Mouse (Mus musculus): ENCODE measurements around the gene Slc6a3.

Slc6a3 gene

DNA sequence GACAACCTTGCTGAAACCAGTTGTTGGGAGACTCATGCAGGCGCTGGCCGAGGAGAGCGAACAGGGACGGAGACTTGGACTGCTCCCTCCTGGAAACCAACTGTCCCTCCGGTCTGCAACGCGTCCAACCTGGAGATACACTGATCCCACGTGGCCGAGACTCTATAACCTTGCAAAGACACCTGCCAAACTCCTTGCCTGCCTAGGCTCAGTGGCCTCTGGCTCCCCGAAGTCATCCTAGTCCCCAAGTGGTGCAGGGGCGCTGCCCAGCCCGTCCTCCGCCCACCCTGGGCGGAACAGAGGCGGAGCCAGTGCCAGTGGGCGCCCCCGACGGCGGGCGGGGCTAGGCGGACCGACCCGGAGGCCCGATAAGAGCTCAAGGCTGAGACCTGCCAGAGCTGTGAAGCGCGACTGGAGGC is at the start of gene Slc6a3:
Slc6a3 (plus strand) TSS at position 345 of the 419 bp plus-strand sequence.
- in situ Hi-C loops (cut with MboI, MseI) = loop anchor here in 1 of 2 experiments (10.0 kb wide), 1 partner anchor 1572 kb away; the partner anchor contains the start of gene Irx1

GRCm38 (mm10) chr13:73488105-73488504 is 48.4 kb upstream of the Slc6a3 start:
- in situ Hi-C loops (cut with MboI, MseI) = no loop called here

DNA sequence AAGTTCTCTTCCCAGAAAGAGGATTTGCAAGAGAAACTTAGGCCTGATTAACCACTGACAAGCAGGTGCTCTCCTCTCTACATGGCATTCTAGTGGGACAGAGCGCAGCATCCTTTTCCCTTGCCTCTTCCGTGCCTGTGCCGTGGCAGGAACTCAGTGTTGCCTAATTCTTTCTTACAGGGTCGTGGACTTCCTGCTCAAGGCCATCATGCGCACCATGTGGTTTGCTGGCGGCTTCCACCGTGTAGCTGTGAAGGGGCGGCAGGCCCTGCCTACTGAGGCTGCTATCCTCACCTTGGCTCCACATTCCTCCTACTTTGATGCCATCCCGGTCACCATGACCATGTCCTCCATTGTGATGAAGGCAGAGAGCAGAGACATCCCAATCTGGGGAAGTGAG is 47.8 kb upstream of the Slc6a3 start:
- in situ Hi-C loops (cut with MboI, MseI) = no loop called here

GRCm38 (mm10) chr13:73489986-73490385 is 46.6 kb upstream of the Slc6a3 start:
- in situ Hi-C loops (cut with MboI, MseI) = loop anchor here in 1 of 2 experiments (5.0 kb wide), 1 partner anchor 58 kb away; no protein-coding TSS in a partner anchor

DNA sequence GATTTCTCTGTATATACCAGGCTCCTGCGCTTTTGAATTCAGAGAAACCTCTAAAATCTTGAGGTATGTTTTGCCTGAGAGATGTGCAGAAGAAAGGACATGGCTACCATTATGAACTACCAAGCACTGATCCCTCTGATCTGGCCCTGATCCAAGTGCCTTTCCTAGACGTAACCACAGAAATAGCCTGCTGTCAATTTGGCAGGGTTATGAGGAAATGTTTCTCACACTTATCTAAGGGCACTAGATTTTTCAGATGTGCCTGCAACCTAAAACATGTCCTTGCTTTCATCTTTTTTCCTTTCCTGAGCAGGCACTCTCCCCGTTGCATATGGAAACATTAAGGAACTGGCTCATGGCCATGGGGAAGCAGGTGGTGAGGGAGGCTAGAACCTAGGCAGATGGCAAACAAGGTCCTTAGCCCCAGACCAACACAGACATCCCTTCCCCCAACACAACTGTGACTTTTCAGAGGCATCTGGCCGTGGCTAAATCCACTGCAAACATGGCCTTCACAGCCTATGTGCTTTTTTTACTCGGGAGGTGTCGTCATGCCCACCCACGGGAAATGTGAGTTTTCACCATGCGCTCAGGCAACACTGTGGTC is 45.9 kb upstream of the Slc6a3 start:
- in situ Hi-C loops (cut with MboI, MseI) = loop anchor here in 1 of 2 experiments (5.0 kb wide), 1 partner anchor 58 kb away; no protein-coding TSS in a partner anchor

GRCm38 (mm10) chr13:73493183-73493582 is 43.4 kb upstream of the Slc6a3 start:
- in situ Hi-C loops (cut with MboI, MseI) = loop anchor here in 1 of 2 experiments (5.0 kb wide), 1 partner anchor 61 kb away; no protein-coding TSS in a partner anchor

- in situ Hi-C loops (cut with MboI, MseI) = loop anchor here in 1 of 2 experiments (5.0 kb wide), 1 partner anchor 62 kb away; no protein-coding TSS in a partner anchor
Observed at GRCm38 (mm10) chr13:73494528-73494927, 42.0 kb upstream of the Slc6a3 start.

GRCm38 (mm10) chr13:73496137-73496536 is 40.4 kb upstream of the Slc6a3 start:
- in situ Hi-C loops (cut with MboI, MseI) = no loop called here

GRCm38 (mm10) chr13:73499893-73500604 is 36.5 kb upstream of the Slc6a3 start:
- in situ Hi-C loops (cut with MboI, MseI) = no loop called here

DNA sequence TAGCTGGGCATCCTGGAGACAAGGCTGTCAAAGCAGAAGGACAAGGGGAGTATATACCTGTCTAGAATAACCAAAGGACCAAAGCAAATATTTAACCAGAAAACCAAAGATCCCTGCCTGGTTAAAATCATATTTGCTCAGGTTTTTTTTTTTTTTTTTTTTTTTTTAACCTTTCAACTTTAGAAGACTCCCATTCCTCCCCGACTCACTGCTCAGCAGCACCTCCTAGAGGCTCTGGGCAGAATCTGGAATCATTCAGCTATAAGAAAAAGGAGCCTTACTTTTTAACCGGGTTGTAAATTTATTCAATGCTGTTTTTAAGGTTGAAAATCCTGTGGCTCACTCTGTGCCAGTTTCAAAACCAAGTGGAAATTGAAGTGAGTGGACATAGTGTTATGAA is 33.8 kb upstream of the Slc6a3 start:
- in situ Hi-C loops (cut with MboI, MseI) = no loop called here

DNA sequence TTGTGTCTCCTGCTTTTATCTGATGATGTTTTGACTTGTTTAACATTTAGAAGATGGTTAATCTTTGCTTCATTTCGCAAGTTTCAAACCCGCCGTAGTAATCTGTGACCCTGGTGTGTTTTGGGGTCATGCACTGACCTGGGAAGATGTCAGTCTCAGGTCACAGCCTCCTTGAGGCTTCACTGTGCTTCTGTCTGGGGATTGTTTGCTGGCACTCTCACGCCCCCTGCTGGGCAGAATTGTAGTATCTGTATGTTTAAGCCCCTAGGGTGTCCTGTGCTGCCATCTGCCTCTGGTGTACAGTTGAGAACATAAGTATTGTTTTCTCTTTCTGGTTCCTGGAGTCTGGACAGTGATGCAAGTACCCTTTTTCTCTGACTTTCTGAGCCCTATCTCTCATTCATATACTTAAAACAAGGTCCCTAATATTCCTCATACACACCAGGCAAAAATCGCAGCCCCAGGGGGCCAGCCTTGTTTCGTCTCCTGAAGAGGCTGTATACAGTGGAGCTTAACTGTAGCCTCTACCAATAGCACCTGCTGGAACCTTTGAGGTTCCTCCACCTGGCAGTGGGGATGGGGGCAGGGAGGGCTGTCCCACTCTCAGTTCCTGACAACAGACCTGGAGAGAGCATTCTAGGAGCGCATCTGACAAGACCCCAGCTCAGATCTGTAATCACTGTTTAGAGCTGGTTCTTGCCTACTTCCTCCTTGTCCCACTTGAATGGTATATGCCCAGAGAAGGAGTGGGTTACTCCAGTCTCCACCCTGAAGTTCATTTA is 30.7 kb upstream of the Slc6a3 start:
- in situ Hi-C loops (cut with MboI, MseI) = loop anchor here in 1 of 2 experiments (5.0 kb wide), 1 partner anchor 79 kb away; no protein-coding TSS in a partner anchor

DNA sequence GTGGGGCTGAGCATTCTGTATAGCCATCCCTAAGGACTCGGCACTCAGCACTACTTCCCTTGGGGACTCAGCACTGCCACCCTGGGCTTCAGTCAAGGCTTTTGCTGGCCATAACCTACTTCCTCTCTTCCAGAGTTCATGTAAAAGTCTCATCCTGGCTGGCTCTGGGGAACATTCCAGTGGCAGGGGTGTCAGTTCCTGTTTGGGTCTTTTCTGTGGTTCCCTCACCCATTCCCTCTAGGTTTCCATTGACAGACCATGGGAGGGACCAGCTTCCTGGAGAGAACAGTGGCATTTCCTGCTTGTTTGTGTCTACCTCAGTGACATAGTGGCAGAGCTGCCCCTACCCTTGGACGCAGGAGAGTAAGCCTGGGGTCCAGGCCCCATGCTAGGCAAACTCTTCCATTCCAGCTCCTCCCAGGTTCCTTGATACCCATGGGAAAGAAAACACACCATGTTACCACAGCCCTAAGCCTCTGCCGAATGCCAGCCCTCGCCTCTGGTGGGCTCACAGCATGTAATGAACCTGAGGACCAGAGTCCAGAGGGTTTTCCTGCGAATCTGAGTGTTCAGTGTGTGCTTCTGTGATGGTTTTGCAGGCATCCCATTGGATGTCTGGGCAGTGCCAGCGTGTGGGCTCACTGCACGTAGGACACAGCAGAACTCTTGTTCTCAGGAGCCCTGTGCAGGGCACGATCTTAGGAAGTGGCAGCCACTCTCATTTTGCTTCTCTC is 27.6 kb upstream of the Slc6a3 start:
- in situ Hi-C loops (cut with MboI, MseI) = loop anchor here in 1 of 2 experiments (5.0 kb wide), 1 partner anchor 82 kb away; no protein-coding TSS in a partner anchor

GRCm38 (mm10) chr13:73509869-73510268 is 26.7 kb upstream of the Slc6a3 start:
- in situ Hi-C loops (cut with MboI, MseI) = loop anchor here in 1 of 2 experiments (5.0 to 10.0 kb wide), 2 partner anchors 83 to 205 kb away; no protein-coding TSS in a partner anchor

- in situ Hi-C loops (cut with MboI, MseI) = loop anchor here in 1 of 2 experiments (10.0 kb wide), 1 partner anchor 202 kb away; no protein-coding TSS in a partner anchor
Observed at GRCm38 (mm10) chr13:73512776-73513673, 23.5 kb upstream of the Slc6a3 start.

DNA sequence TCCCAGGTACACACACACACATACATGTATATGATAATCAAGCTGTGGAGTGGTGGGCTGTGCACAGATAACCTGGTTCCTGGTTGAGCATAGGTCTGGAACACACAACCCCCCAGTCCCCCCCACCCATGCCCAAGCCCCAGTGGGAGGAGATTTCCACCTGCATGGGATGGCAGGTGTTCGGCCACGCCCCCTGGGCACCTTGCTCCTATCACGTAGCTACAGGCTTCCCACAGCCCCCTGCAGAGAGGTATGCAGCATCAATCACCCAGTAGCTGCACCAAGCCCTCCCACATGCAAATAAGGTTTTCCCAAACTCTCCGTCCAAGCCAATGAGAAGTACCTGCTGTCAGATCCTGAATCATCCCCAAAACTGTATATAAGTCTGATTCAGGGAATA is 19.7 kb upstream of the Slc6a3 start:
- in situ Hi-C loops (cut with MboI, MseI) = loop anchor here in 1 of 2 experiments (5.0 to 10.0 kb wide), 2 partner anchors 105 to 198 kb away; no protein-coding TSS in a partner anchor

- in situ Hi-C loops (cut with MboI, MseI) = loop anchor here in 1 of 2 experiments (10.0 kb wide), 1 partner anchor 1569 kb away; the partner anchor contains the start of gene Irx1
Observed at GRCm38 (mm10) chr13:73533716-73534115, 2.8 kb upstream of the Slc6a3 start.

DNA sequence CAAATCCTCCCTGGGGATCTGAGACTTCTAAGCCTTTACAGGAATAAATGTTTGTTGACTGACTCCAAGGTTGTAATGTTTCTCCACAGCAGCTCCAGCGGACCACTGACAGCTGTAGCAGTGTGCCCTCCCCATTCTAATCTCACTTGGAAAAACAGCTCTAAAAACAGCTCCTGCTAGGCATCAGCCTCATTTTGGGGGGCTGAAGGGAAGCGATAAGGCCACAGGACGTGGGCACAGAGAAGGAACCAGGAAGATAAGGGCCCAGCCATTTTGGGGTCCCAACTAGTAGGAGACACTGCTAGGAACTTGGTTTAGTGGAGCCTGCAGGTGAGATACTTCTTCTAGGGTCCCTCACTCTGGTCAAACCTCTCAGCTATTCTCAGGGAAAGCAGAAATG is 1.3 kb upstream of the Slc6a3 start:
- in situ Hi-C loops (cut with MboI, MseI) = loop anchor here in 1 of 2 experiments (10.0 kb wide), 1 partner anchor 1570 kb away; the partner anchor contains the start of gene Irx1

DNA sequence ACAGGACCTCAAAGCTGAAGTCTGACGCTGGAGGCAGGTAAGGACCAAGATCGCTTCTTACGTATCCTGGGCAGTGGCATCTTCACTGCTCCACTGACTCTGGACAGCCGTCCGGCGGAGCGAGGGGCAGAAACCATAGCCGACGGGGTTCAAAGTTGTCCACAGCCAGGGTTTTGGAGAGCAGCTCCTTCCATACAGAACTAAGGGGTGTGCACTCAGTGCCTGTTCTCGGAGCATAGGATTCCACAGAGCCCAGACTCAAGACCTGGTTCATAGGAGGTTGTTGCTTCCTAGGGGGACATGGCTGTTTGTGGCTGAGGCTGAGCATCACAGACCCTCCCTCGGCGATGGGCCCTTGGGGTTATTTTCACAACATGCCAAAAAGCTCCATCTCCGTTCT is 277 bp downstream of the Slc6a3 start:
- in situ Hi-C loops (cut with MboI, MseI) = loop anchor here in 1 of 2 experiments (10.0 kb wide), 1 partner anchor 1572 kb away; the partner anchor contains the start of gene Irx1

DNA sequence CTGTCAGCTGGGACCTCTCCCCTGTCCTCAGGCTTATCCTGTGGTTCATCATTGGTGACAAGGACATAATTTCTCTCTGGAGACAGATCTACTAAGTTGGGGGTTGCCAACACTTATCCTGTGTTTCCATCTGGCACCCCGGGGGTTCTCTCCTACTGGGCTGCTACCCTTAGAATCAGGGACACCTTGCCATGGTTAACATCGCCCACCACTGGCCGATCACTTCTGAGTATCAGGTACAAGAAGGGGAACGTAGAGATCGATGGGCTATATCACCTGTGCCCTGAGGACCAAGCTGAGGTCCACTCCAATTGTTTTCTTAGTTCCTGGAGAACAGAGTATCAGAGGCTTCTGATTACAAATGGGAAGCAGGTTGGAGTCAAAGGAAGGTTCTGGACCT is 27.7 kb downstream of the Slc6a3 start:
- in situ Hi-C loops (cut with MboI, MseI) = no loop called here

Data from T-helper 17 cell (primary cell).